Mouse (Mus musculus) inflammation-experienced regulatory T-cells, adult 6 months (primary cell): Measurements from ENCODE around the gene Rcl1. TPM values are rescaled to one million over a fixed set of nuclear protein-coding genes. Genes with fewer than 3 reads are reported as not detected.

Experiments used
- ATAC-seq: one replicate; pipeline ENCODE4 v1.8.0; 2017
- polyA plus RNA-seq, 3 experiments: library from polyadenylated mRNA; unstranded; fragments of 100-300 nt; shearing (Covaris generic); gene quantifications; one replicate each; pipeline ENCODE4 v1.2.1; 2017

The Rcl1 gene
- polyA plus RNA-seq, 3 experiments from 2014 or later: 21.7 to 27.0 (median 22.1) TPM

DNA sequence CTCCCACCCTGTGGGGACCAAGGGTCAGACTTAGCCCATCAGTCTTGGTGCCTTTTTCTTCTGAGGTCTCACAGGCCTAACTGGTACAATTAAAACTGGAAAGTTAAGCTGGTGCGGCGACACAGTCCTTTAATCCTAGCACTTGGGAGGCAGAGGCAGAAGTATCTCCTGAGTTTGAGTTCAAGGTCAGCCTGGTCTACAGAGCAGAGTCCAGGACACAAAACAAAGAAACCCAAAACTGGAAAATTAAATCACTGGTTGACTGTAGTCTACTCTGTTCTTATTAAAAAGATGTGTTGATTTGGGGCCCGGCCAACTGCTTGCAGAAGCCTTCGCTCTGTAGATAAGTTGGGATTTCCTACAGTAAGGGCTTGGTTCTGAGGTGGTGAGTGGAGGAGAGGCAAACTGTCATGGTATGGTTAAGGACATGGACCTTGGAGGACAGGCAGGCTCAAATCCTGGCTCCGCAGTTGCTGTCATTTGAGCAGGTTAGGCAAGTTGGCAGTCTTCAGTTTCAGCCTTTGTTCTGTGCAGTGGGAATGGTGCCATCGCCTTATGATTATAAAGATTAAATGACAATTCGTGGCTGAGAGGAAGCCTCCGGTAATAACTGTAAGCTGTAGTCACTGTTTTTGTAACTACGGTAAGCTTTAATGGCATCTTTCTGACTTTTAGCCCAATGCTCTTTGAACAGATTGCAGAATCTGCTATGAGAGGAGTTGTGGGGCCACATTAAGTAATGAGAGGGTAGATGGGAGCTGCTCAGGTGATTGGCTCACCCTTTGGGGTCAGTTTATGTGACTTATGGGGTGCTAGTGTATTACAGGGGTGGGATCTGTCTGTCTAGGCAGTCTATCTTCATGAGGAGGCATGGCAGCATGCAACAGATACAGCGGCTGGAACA, 12.8 kb downstream of the Rcl1 start:
- no peak for ATAC-seq

DNA sequence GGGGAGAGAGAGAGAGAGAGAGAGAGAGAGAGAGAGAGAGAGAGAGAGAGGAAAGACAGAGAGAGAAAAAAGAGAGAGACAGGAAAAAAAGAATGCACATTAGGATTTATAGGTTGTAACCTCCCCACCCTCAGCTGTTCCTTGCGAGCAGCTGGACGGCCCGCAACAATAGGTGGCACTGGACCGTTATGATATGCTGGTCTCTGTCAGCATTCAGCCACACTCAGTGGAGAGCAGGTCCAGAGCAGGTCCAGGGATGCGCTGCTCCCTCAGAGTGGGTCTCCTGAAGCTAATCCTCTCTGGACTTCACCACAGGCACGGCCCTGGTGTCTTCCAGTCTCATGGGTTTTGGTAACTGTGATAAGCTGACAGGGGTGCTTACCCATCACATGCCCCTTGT, 15.6 kb downstream of the Rcl1 start:
- no peak for ATAC-seq

DNA sequence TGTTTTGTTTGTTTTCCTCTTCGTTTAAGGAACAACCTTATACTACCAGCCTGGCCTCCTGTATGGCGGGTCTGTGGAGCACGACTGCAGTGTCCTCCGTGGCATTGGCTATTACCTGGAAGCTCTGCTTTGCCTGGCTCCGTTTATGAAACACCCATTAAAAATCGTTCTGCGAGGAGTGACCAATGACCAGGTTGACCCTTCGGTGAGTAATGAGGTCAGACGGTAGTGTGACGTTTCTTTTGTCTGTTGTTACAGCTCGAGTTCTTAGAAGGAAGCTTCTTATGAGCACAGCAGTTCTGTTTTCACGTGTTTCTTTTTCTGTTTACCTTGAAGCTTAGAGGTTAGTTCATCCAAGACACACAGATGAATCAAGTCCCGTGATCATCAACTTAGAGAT, 17.0 kb downstream of the Rcl1 start:
- no peak for ATAC-seq

DNA sequence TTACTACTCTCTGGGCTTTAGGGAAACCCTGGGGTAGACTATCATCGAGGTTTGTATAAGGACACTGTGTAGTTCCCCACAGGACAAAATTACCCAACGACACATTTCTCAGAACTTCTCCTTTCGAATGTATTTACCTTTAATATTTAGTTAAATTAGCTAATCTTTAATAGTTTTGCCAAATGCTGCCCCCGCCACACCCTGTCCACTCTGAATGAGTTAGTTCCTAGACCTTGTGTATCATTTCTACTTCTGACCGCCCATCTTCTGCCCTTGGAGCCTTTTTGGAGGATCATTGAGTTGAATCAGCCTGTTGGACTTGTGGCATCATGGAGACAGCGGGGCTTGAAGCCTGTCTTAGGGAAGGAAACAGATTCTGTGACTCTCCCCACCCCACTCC, 19.1 kb downstream of the Rcl1 start:
- ATAC-seq: no peak

DNA sequence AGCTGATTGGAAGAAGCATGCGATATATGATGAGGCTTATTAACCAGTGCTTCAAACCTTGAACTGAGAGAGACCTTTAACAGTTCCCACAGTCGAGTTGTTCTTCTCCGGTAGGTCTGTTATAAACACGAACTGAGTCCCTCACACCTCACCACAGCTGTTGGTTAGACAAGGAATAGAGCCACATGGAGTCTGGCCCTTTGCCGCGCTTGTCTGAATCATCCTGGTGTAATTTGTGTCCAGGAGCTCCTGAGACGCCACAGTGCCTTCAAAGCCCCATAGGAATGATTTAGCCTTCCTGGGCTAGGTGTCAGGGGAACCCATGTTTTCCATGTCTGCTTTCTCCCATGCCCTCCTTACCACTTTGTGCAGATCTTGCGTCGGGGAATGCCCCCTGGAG, 20.2 kb downstream of the Rcl1 start:
- ATAC-seq: no peak

DNA sequence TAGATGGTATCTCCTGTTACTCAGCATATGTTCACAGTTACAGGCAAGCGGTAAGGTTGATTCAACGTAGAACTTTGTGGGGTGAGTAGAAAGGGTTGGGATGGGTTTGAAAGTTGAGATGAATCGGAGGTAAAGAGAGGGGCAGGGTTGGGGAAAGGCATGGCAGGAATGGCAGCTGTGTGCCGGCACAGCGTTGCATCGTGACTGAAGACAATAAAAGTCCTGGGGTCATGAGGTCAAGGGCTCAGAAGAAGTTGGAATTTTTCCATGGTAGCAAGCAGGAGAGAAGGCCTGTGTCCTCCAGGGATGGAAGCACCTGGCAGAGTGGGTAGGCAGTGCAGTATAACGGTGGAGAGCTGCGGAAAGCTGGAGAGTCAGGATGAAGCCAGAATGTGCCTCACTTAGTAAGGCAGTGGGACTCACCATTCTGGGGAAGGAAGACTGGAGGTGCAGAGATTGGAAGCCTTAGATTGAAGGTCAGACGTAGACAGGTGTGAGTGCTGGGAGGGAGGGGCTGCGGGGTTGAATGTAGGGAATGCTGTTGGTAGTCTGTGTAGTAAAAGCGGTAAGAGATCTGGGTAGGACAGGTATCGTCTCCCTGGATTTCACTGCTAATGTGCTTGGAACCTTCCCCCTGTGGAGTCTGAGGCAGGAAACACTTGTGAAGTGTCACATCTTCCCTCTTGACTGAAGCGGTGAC, 23.9 kb downstream of the Rcl1 start:
- ATAC-seq: no peak

DNA sequence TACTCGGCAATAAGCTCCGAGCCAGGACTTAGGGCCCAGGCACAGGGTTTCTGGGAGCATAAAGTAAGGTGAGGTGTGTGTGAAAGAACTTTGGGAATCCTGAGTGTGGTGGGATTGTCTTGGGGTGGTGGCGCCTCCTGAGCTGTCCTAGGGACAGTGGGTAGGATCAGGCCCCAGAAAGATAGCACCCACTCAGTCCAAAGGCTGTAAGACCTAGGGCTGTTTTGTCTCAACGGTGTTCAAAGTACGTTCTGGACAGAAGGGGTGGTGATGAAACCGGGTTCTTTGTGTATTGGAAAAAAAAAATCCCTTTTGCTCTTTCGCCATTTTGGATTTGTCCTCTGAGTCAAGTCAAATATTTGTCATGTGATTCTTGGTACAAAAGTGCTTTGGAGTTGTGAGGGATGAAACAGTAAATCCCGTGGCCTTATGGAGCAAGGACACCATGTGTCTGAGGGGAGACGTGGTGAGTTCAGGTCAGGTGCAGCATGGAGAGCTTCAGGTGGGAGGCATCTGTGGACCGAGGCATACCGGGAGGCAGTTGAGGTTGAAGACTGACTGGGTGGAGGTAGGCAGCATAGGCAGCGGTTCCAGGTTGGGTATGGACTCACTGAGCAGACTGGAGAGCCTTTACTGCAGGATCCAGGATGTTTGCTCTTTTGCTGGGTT, 25.3 kb downstream of the Rcl1 start:
- ATAC-seq: no peak

DNA sequence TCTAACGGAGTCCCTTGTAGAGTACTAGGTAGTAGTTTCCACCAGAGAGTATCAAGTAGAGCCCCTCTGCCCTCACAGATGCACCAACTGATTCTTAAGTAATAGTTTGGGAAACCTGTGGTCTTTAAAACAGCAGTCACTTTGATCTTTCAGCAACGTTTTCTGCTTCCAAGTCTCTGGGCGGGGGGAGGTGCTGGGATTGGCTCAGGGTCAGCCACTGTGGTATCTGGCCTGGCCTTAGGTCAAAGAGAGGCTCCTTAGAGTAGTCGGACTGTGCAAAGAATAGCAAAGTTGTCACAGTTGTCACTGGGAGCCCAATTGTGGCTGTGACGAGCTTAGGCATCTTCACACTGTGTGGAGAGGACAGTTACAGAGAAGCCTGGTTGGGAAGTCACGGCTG, 26.2 kb downstream of the Rcl1 start:
- ATAC-seq: no peak

DNA sequence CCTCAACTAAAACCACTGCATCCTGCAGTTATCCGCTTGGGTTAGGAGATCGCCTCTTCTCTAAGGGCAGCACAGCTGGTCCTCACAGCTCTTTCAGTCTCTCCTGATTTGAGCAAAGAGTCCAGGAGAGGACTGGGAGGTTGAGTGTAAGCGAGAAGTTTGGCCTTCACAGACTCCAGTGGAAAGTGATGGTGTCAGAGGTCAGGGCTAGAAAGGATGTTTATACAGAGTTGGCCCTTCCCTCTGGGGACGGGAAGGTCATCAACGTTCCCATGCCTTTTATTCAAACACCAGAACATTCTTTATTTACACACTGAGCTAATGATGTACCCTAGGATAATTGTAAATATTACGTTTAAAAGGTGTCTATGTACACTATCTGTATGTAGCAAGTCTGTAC, 27.0 kb downstream of the Rcl1 start:
- no peak for ATAC-seq

DNA sequence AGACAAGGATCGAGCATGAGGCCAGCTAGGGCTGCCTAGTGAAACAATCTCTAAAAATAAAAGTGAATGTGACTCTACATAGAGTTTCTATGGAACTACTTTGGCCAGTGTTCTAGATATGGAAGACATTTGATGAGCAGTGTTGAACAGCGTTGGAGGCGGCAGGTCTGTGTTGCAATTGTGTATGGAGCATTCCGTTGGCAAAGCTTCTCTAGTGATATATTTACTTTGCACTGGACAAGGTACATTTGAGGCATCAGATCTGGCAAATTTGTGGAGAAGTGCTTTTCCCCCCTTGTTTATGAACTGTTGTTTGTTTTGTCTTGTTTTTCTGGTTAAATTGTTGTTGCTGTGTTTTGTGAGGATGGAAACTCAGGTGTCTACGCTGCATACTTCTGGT, 28.4 kb downstream of the Rcl1 start:
- no peak for ATAC-seq

DNA sequence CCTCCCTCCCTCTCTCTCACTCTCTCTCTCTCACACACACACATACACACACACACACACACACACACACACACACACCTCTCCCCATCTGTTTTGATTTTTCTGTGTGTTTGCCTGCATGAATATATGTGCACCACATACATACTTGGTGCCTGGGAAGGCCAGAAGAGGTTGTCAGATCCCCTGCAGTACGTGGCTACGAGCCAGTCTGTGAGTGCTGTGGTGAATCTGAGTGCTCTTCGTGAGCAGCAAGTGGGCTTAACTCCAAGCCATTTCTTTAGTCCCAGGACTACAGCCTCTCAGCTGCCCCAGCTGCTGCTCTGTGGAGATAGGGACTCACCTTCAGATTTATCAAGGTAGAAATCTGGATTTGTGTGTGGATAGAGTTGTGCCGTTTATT, 30.0 kb downstream of the Rcl1 start:
- no peak for ATAC-seq

DNA sequence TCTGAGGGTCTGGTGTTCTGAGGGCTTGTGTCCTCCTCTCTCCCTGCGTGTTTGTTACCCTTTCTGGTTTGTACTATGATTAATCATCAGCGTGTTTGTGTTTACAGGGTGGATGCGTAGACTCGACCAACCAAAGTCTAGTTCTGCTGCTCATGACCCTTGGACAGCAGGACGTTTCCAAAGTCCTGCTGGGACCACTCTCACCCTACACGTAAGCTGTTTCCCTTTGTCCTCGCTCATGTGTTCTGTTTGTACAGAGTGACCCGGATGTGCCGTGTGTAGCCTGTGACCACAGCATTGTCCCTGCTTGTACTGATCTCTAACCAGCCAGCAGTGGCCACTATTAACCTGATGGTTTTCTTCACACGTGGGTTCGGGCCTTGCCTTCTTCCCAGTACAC, 33.1 kb downstream of the Rcl1 start:
- no peak for ATAC-seq

DNA sequence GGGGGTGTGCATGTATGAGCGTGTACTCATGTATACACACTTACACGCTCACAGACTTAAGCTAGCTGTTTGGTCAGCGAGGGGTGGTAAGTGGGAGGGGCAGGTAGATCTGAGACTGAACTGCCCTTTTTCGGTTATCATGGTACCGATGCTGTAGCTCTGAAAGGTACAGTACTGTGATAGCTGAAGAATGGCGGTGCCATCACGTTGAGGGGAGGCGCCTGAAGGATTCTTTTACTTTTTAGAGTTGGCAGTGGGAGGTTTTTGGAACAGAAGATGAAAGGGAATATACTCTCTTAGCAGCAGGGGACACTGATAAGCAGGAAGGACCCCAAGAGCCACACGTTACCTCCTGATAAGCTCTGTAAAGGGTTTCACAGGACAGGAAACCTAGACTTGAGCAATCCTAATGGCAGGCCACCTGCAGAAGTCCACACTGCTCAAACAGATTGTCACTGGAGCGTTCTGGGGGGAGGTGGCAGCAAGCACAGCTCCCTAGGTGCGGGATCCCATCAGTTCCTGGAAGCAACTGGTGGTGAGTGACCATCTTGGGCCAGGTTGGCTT, 34.1 kb downstream of the Rcl1 start:
- ATAC-seq: no peak

DNA sequence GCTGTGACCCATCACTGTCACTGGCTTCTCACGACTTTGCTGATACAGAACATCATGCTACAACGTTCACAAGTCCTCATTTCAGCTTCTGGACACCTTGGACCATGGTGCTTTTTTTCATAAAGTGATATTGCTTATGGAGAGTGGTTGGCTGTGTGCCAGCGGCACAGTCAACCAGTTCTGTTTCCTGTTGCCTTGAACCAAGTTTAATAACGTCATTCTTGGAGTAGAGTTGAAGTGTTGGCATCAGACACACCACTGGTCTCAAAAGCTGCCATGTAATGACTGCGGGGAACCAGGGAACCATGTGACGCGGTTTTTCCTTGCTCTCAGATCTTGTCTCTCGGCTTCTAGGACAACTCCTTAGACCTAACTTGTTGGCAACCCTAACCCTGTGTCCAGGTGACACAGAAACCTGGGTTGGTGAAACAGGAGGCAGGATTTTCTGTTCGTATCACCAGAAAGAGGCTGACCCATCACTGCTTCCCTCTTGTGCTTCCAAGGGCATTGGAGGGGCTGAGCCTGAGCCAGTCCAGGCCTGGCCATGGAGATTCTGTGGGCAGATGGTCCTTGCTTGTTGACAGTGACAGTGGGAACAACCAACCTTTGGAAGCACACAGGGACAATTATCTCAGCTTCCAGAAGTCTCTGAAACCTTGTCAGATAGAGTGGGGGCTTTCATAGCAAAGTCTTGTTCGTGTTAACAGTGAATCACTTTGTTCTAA, 37.5 kb downstream of the Rcl1 start:
- no peak for ATAC-seq

DNA sequence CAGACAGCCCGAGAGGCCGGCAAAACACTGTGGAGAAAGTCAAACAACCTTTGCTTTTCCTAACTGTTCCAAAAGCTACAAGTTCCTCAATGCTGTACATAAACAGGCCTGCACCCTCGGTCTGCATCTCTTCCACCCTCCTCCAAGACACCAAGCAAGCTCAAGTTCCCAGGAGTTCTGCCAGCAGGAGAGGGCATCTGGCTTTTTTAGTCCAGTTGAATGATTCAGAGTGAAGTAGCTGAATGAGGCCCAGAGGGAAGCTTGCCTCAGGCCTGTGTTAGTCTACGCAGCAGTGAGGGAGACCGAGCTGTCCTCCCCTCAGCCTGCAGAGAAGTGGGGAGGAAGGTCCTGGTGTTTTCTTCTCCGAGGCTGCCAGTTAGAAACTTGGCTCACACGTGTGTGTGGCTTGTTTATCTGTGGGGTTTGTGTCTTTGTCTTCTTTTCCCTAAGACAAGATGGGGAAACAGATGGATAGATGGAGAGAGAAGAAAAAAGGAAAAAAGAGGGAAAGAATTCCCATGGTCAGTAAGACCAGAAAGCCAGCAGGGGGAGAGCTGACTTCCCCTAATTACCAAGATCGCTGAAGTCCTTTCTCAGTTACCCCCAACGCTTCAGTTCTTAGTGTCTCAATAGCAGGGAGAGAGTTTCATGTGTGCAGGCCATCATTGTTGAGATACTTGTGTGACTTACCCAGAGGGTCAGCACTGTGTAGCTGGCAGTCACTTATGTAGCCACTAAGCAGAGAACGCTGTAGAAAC, 38.7 kb downstream of the Rcl1 start:
- no peak for ATAC-seq

DNA sequence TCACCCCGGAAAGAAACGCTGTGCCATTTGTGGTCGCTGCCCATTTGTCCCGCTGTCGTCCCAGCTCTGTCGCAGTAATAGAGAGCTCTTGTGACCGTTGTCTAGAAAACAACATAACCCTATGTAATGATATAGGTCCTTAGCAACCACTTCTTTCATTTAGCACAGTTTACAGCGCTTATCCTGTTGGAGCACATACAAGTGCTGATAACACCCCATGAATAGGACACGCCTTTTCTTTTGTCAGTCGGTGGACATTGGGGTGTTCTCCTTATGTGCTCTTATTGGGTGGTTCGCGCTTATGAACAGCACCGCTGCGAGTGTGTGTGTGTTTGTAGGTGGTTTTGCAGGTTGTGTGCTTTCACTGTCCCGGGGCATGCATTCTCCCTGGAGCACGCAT, 39.8 kb downstream of the Rcl1 start:
- no peak for ATAC-seq

DNA sequence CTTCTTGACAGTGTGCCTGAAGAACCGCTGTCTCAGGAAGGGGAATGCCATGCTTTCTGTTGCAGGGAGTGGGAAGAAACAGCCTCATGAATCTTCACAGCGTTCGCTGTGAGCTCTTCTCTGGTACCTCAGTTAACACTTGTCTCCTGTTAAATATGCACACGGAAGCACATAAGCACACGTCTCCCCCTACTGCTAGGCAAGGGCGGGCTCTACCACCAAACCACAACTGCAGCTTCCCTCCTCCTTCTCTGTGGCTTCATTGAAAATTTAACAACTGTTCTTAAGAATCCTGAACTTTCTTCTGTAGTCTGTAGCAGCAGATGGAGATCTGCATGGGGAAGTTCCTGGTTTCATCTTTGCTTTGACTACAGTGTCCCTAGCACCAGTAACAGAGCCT, 41.1 kb downstream of the Rcl1 start:
- no peak for ATAC-seq

DNA sequence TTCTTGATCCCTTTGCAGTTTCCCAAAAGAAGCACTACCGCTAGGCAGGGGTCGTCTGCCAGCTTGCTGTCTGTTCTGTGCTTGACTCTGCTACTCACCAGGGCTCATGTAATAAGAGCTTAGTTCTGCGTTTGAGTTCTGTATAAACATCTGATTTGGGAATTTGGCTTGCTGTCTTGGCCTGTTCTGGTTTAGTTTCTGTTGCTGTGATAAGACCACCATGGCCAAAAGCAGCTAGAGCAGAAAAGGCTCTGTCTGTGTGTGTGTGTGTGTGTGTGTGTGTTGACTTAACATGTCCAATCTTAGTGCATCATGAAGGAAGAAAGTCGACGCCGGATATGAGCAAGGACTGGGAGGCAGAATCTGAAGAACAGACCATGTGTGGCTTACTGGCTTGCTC, 44.2 kb downstream of the Rcl1 start:
- no peak for ATAC-seq

DNA sequence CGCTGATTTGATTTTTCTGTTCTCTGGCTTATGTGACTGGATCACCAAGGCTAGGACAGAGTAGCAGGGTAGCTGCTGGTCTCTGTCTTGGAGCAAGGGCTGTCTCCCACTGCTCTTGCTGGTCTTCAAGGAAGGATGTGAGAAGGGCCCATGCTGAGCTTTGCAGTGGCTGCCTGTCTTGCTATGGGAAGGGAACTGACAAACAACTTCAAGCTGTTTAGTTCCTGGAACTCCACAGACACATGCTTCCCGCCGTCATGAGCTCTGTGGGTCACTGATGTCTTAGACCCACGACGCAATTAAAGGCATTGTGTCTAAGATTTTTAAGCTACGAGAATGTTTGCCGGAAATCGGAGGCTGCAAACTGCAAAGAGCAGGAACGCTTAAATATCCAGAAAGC, 45.6 kb downstream of the Rcl1 start:
- no peak for ATAC-seq

DNA sequence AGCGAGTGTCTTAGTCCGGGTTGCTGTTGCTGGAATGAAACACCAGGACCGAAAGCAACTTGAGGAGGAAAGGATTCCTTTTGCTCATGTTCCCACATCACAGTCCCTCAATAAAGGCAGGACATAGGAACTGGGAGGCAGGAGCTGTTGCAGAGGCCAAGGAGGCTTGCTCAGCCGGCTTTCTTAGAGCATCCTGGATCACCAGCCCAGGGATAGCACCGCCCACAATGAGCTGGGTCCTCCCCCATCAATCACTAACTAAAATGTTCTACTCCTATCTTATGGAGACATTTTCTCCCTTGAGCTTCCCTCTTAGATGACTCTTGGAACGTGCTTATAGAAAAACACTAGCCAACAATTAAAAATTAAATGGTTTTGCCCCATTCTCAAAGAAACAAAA, 48.4 kb downstream of the Rcl1 start:
- no peak for ATAC-seq

DNA sequence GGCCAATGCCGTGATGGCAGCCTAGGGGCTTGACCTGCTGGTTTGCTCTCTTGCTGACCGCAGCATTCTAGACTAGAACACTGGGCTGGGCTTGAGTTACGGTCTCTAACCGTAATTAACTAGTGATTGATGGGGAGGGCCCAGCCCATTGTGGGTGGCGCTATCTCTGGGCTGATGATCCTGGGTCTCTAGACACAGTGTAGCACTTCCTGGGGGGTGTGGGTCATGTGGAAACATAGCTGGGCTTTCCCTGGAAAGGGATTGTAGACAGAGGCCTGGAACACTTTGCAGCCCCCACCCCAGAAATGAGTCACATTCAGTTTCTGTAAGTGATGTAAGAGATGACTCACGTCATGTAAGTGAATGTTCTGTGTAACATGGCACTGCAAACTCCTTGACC, 48.9 kb downstream of the Rcl1 start:
- ATAC-seq: no peak

DNA sequence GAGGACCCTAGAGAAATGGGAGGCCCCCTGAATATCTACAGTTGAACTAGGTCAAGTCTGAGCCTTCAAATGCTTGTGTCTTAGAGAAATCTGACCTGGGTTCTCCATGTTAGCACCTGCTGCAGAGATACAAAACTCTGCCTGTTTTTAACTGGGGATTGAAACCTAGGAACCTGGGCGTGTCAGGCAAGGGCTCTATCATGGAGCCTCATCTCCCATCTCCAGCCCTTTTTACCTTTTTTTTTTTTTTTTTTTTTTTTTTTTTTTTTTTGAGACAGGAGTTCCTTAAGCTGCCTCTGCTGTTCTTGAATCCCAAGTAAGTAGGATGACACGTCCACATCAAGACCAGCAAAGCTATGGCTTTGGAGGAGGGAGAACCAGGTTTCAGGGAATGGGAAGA, 50.3 kb downstream of the Rcl1 start:
- ATAC-seq: no peak
